Mouse (Mus musculus): ENCODE measurements at regions not wholly inside any gene's neighbourhood (a gene's known extent, or its start where the extent isn't known, plus 50 kb on each side); places are given as distances from the start of the nearest gene placed in this dataset.

DNA sequence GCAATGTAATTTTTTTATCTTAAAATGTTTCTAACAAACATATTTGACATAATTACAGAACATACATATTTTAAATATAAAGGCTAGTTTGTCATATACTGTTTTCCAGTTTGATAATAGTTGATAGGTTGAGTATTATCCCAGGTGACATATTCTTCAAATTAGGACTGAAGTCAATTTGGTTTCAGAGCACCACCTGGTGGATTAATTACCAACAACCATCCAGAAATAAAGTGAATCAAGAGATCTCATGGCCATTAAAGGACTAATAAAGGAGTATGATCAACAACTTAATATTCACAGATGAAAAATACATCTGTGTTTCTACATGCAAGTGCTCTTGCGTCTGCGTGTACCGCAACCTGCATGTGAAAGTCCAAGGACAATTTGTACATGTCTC lies 50.3 kb upstream of the Nmu start:
- peak; percentile 6 for DNase-seq

DNA sequence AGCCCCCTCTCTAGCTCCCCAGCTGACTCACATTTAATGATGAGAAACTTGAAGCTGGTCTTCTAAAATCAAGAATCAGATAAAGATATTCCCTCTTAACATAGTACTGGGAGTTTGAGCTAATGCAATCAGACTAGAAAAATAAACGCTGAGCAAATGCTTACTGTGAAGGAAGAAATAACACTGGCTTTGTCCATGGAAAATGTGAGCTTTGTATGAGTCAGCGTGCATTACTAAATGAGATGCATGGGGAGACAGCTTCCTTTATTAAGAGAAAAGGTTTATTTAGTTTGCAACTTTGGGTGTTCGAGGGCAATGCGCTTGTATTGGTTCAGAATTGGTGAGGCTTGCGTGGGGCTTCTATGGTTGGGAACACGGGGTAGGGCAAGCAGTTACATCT lies 52.7 kb upstream of the Nmu start:
- no peak for DNase-seq

DNA sequence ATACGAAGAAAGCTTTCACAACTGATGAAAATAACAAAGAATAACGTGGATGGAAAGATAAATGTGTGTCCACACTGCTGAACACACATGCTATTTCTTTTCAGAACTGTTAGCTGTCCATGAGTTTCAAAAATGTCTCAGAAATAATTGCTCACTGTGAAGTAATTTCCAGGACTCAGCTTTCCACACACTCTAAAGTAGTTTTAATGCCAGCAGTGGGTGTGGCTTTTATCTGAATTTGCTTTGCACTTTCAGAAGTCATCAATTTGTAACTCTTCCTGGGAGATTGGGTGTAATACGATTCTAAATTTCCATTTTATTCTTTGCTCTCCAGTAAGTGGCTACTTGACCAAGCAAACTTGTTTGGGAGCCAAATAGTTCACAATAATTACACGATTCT lies 53.5 kb upstream of the Nmu start:
- no peak for DNase-seq

DNA sequence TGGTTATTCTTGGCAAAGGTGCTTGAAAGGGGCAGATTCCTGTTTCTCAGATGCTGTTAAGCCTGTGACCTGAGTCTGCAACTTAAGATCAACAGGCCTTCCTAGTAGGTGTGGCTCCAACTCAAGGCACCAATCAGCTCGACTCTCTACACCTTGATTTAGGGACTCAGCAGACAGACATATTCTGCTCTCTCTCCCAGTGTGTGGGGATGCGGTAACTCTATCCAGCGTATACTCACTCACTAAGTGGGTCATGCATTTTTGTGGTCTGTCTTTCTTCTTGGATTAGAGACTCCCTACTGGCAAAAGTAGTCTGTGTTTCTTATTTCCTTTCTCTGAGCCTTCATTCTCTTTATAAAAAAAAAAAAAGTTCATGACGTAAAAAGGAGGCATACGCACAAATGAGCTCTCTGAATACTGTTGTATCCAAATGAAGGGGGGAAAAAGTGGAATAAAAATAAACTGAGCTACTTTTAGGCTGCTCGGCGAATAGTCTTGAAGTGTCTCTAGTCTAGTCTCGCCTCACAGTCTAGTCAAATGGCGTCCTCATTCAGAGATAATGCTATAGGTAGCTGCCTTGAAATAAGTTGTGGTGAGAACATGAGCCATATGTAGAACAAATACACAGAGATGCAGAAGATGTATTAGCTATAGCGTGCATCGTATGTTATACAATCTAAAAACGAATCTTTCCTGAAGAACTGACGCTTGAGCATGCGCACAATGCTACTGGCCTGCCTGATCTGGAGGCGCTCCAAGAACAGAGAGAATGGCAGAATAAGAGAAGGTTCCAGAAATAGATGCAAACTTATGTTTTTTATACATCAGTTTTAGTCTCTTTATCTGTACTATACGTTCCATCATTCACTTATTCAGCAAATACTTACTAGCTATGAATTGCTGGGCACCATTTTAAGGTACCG lies 55.6 kb upstream of the Nmu start:
- DNase-seq, result no peak

DNA sequence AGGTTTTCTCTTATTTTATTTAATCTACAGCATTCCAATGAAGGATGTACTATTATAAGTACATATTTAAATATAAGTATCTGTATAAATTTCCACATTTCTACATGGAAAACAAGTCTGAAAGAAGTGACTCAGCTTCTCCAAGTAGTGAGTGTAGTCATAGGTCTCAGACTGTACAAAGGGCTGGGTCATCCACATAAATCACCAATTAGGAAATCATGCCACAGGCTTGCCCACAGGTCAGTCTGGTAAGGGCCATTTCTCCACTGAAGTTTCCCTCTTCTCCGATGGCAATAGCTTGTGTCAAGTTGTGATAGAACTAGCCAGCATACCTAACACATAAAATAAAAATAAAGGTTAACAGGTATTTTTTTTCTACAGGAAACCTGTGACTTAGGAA lies 56.3 kb upstream of the Nmu start:
- DNase-seq, result no peak

GRCm38 (mm10) chr5:76420606-76421005 lies 57.0 kb upstream of the Nmu start:
- DNase-seq, result no peak

DNA sequence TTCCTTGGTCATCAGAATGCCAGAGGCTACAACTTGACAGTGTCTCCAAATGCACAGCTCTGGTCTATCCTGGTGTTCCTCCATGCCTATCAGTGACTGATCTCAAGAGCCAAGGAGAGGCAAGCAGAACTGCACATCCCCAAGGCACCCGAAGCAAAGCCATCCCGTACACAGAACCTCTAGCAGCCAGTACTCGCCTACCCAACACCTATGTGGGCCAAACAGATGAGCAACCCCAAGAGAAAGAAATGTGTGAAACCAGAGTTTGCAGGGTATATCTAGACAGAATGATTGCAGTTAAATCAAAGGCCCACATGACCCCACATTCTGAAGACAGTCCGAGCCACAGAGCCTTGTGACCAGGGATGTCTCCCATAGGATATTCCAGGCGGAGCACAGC lies 60.0 kb upstream of the Nmu start:
- no peak for DNase-seq

DNA sequence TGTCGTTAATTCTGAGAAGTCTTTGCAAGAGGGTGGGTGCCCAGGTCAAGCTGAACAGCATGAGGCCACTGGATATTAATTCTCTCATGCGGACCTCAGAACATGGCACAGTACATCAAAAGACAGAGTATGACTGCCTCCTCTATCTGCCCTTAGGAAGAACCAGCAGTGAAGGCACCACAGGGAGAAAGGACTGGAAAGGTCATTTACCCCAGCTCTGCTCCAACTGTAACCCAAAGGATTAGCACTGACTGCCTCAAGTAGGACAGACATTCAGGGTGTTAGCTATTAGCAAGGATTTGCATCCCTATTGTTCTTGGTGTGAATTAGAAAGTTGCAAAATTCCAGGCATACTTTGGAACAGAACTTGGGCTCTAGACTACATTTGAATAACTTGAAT lies 58.2 kb upstream of the Gm7271 start:
- no peak for DNase-seq

DNA sequence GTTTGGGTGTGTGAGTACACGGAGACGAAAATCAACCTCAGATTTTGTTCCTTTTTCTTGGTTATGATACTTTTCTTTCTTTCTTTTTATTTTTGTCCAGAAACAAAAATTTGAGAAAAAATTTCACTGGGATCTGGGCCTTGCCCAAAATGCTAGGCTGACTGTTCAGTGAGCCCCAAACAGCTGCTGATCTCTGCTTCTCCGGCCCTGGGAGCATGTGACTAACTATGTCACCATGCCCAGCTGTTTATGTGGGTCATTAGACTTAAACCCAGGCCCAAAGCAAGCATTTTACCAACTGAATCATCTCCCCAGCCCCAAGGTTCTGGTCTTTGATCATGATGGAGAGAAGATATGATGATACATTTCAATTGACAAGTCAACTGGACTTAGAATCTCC lies 56.3 kb upstream of the Gm7271 start:
- DNase-seq, result no peak

GRCm38 (mm10) chr5:76429441-76429840 lies 54.4 kb upstream of the Gm7271 start:
- no peak for DNase-seq

GRCm38 (mm10) chr5:76433623-76434022 lies 50.2 kb upstream of the Gm7271 start:
- DNase-seq, result no peak
